Mouse (Mus musculus): Measurements from ENCODE around the gene Ube2v1.

- TF ChIP-seq CTCF (conservative IDR thresholded peaks at IDR 0.05; ENCODE audit: low read length) (no peak), POU5F1 (IDR thresholded peaks at IDR 0.05; ENCODE audit: borderline replicate concordance, low read length) (no peak), NANOG (IDR thresholded peaks at IDR 0.05; ENCODE audit: borderline replicate concordance, low read length) (no peak)
These were observed 46.6 kb downstream of the Ube2v1 start for GRCm38 (mm10) chr2:167585273-167585672.

Data from E14TG2a.4 (cell line).